Mouse (Mus musculus) liver, embryonic 14.5 days (tissue): ENCODE measurements around the gene Efcab5. TPM values are rescaled to one million over a fixed set of nuclear protein-coding genes. Genes with fewer than 3 reads are reported as not detected.
A peak's percentile ranks its signal among the peaks of the same experiment; 100 is the strongest.
"Not testable (repeated sequence)": the region's sequence is repeated elsewhere in the genome, so short reads cannot be mapped to it uniquely, and the experiment has no call there.

ENCODE experiments used
- ATAC-seq: fragments of 200-750 bp; cut with Nextera tagmentation; 2 replicates; pipeline ENCODE4 v1.8.0; 2017; ENCODE audit warnings: moderate number of reproducible peaks, mild to moderate bottlenecking, moderate library complexity; ENCODE audit not compliant: insufficient read depth
- DNase-seq, 3 experiments: peaks; one replicate each; pipeline ENCODE4 v3.0.0-alpha.2; 2012 to 2013; ENCODE audit warnings: low read depth in 3 of 3, low spot score in 3 of 3
- H3K27ac ChIP-seq: fragments of 300-500 bp; sonication (generic); 2 replicates; pipeline ENCODE4 v1.5.1; 2014; ENCODE audit warnings: moderate library complexity, mild to moderate bottlenecking, control low read depth, inconsistent platforms
- H3K27me3 ChIP-seq: fragments of 300-500 bp; sonication (generic); 2 replicates; pipeline ENCODE4 v1.6.1; 2014; ENCODE audit warnings: mild to moderate bottlenecking, low read length, moderate library complexity; ENCODE audit not compliant: control insufficient read depth, insufficient read depth
- H3K36me3 ChIP-seq: fragments of 300-500 bp; sonication (generic); replicated peaks from 2 replicates; pipeline ENCODE4 v1.6.1; 2014; ENCODE audit warnings: low read depth; ENCODE audit not compliant: control insufficient read depth, insufficient read depth
- H3K4me1 ChIP-seq, 2 experiments: fragments of 200-500 bp in 1 of 2; fragments of 300-500 bp in 1 of 2; sonication (generic) in 1 of 2; replicated peaks; 2 replicates each; pipeline ENCODE4 v1.6.1; 2012 to 2014; ENCODE audit warnings: antibody characterized with exemption in 1 of 2, inconsistent platforms in 1 of 2, low read length in 1 of 2; ENCODE audit not compliant: control insufficient read depth in 2 of 2, insufficient read depth in 2 of 2
- H3K4me2 ChIP-seq: fragments of 300-500 bp; sonication (generic); 2 replicates; pipeline ENCODE4 v1.6.1; 2014; ENCODE audit warnings: low read depth, mild to moderate bottlenecking, control low read depth, moderate library complexity
- H3K4me3 ChIP-seq, 2 experiments: fragments of 200-500 bp in 1 of 2; fragments of 300-500 bp in 1 of 2; sonication (generic) in 1 of 2; 2 replicates each; pipeline ENCODE4 v1.5.1; 2012 to 2014; ENCODE audit warnings: low read depth in 2 of 2, low read length in 2 of 2, mild to moderate bottlenecking in 2 of 2, control low read depth in 1 of 2, inconsistent platforms in 1 of 2, moderate library complexity in 1 of 2; ENCODE audit not compliant: insufficient read depth in 1 of 2
- H3K9ac ChIP-seq: fragments of 300-500 bp; sonication (generic); replicated peaks from 2 replicates; pipeline ENCODE4 v1.6.1; 2014; ENCODE audit warnings: mild to moderate bottlenecking, control low read depth, moderate library complexity
- H3K9me3 ChIP-seq: fragments of 300-500 bp; sonication (generic); 2 replicates; pipeline ENCODE4 v1.6.1; 2016; ENCODE audit warnings: low read length, mixed read lengths; ENCODE audit not compliant: control insufficient read depth
- CTCF ChIP-seq: IDR thresholded peaks from 2 replicates; pipeline ENCODE4 v1.5.1; 2016; ENCODE audit warnings: antibody characterized with exemption, low read depth, control low read depth
- EP300 ChIP-seq: IDR thresholded peaks from 2 replicates; pipeline ENCODE4 v1.6.1; 2016; ENCODE audit warnings: antibody characterized with exemption, low read depth
- WGBS: fragments of 180-500 bp; shearing (Covaris S2); extraction: QIAGEN DNeasy Blood & Tissue Kit; methylation state at CpG from one replicate; pipeline ENCODE4 v1.1.7; 2014; ENCODE audit not compliant: insufficient replicate concordance; 5-methylcytosine and 5-hydroxymethylcytosine counted together
- polyA plus RNA-seq, 2 experiments: library from polyadenylated mRNA; depleted of rRNA in 1 of 2; stranded (reverse) in 1 of 2; unstranded in 1 of 2; fragments of >200 nt; fragmentation: Nextera tagmentation in 1 of 2; extraction: Ambion mirVana in 1 of 2; gene quantifications; 2 replicates each; pipeline versions ENCODE4 v1.2.1 to v1.2.3; 2012 to 2014

Efcab5 gene
- polyA plus RNA-seq, 2 experiments: 0.05 to 0.27 TPM

DNA sequence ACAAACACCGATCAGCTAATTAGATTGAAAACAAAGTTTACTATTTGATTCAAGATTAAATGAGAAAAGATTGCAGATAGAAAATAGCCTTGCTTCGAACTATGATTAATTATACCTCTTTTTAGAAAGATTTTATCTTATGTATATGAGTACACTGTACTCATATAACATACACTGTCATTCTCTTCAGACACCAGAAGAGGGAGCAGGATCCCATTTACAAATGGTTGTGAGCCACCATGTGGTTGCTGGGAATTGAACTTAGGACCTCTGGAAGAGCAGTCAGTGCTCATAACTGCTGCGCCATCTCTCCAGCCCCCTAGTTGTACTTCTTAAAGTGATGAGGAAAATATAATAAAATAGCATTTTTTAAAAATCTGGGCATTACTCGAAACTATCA, 55.3 kb downstream of the Efcab5 start:
- WGBS: 68% methylated on average over 4 of the region's 4 CpGs
- Histone ChIP-seq H3K4me1 (no peaks in the 10 kb centered on the region), H3K9ac (no peak overlapping the region), H3K9me3 (no peaks in the 10 kb centered on the region), H3K36me3 (no peaks in the 10 kb centered on the region), H3K4me2 (no peak overlapping the region), H3K27me3 (no peaks in the 10 kb centered on the region), H3K27ac (no peak overlapping the region), H3K4me3 (no peak overlapping the region)
- TF ChIP-seq EP300 (no peak), CTCF (peak; percentile 15; the same call in 1 of the 2 replicates)
- DNase-seq: no peak
- no peak for ATAC-seq

GRCm38 (mm10) chr11:77132580-77132979, 56.2 kb downstream of the Efcab5 start:
- 44% methylated on average over 3 of the region's 3 CpGs for WGBS
- Histone ChIP-seq H3K9ac (no peak overlapping the region), H3K9me3 (no peaks in the 10 kb centered on the region), H3K4me3 (no peak overlapping the region), H3K4me2 (no peak overlapping the region), H3K27ac (no peak overlapping the region), H3K4me1 (no peaks in the 10 kb centered on the region), H3K36me3 (no peaks in the 10 kb centered on the region), H3K27me3 (no peaks in the 10 kb centered on the region)
- TF ChIP-seq EP300: no peak
- peak; percentile 61 for TF ChIP-seq CTCF
- DNase-seq: peak in 2 of 3 experiments; percentile 6 to 17
- ATAC-seq: no peak

DNA sequence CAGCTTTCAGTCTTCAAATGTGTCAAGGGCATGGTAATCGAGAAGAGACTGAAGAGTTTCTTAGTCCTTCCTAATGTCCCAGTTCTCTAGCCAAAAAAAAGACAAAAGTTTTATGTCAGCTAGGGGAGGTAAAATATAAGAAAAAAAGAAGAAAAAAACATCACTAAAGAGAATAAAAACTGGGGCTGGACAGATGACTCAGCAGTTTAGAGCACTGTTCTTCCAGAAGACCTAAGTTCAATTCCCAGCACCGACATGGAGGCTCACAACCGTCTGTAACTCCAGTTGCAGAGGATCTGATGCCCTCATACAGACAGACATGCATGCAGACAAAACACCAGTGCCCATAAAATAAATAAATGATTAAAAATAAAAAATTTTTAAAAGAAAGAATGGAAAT, 60.2 kb downstream of the Efcab5 start:
- ATAC-seq (no peak), DNase-seq (no peak)
- Histone ChIP-seq H3K36me3 (no peaks in the 10 kb centered on the region), H3K9ac (no peak overlapping the region), H3K27me3 (no peaks in the 10 kb centered on the region), H3K4me2 (no peak overlapping the region), H3K4me1 (no peaks in the 10 kb centered on the region), H3K9me3 (no peaks in the 10 kb centered on the region), H3K27ac (no peak overlapping the region), H3K4me3 (no peak overlapping the region)
- no peak for TF ChIP-seq CTCF
- no peak for TF ChIP-seq EP300
- WGBS: 70% methylated on average over 3 of the region's 3 CpGs

- Histone ChIP-seq H3K4me2 (no peak overlapping the region), H3K9me3 (no peaks in the 10 kb centered on the region), H3K36me3 (no peaks in the 10 kb centered on the region), H3K27ac (no peak overlapping the region), H3K4me3 (no peak overlapping the region), H3K4me1 (no peaks in the 10 kb centered on the region), H3K9ac (no peak overlapping the region), H3K27me3 (no peaks in the 10 kb centered on the region)
- no peak for TF ChIP-seq EP300
- no peak for TF ChIP-seq CTCF
- 67% methylated on average over 6 of the region's 6 CpGs for WGBS
- no peak for ATAC-seq
- no peak for DNase-seq
These were observed 77.6 kb downstream of the Efcab5 start for GRCm38 (mm10) chr11:77111141-77111540.

DNA sequence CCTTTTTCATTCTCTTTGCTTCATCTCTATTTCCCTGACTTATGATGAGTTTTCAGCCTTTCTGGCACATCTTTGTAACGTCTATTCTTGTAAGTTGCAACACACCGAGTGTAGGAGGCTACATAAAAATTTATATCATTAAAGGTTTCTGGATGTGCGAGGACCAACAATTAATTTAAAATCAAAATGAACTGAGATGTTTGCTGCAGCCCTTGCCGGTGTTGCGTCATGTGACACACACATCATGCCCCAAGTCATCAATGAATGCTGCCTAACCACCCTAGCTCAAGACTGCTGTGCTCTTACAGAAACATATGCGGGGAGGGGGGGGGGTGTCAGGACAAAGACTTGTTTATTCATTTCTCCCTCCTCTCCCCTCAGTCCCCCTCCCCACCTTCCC, 80.3 kb downstream of the Efcab5 start:
- H3K4me2 ChIP-seq: no peak overlapping the region
- H3K4me3 ChIP-seq: no peak overlapping the region
- H3K4me1 ChIP-seq: no peaks in the 10 kb centered on the region
- H3K36me3 ChIP-seq: no peaks in the 10 kb centered on the region
- ATAC-seq (no peak), DNase-seq (no peak)
- no peaks in the 10 kb centered on the region for H3K27me3 ChIP-seq
- TF ChIP-seq EP300 (no peak), CTCF (no peak)
- H3K27ac ChIP-seq: no peak overlapping the region
- no peak overlapping the region for H3K9ac ChIP-seq
- WGBS: 65% methylated on average over 6 of the region's 6 CpGs
- no peaks in the 10 kb centered on the region for H3K9me3 ChIP-seq

- DNase-seq, H3K4me2 ChIP-seq, H3K4me1 ChIP-seq, H3K4me3 ChIP-seq, H3K27ac ChIP-seq, ATAC-seq, H3K9me3 ChIP-seq, H3K27me3 ChIP-seq, H3K9ac ChIP-seq, H3K36me3 ChIP-seq: not testable (repeated sequence)
- TF ChIP-seq CTCF: peak; percentile 36
- 62% methylated on average over 12 of the region's 12 CpGs for WGBS
These were observed 80.9 kb downstream of the Efcab5 start for GRCm38 (mm10) chr11:77107872-77108271.
